Mouse (Mus musculus) CD4-positive, CD25-positive, alpha-beta regulatory T cell, adult 4 months (primary cell): Measurements from ENCODE around the gene Ccdc22. TPM values are rescaled to one million over a fixed set of nuclear protein-coding genes. Genes with fewer than 3 reads are reported as not detected.

ENCODE experiments used
- ATAC-seq: one replicate; pipeline ENCODE4 v1.8.0; 2017
- polyA plus RNA-seq, 2 experiments: library from polyadenylated mRNA; unstranded; fragments of 100-300 nt; shearing (Covaris generic); gene quantifications; one replicate each; pipeline ENCODE4 v1.2.1; 2017

Gene Ccdc22
- polyA plus RNA-seq, 2 experiments from 2014 or later = 14.0 to 27.4 TPM

DNA sequence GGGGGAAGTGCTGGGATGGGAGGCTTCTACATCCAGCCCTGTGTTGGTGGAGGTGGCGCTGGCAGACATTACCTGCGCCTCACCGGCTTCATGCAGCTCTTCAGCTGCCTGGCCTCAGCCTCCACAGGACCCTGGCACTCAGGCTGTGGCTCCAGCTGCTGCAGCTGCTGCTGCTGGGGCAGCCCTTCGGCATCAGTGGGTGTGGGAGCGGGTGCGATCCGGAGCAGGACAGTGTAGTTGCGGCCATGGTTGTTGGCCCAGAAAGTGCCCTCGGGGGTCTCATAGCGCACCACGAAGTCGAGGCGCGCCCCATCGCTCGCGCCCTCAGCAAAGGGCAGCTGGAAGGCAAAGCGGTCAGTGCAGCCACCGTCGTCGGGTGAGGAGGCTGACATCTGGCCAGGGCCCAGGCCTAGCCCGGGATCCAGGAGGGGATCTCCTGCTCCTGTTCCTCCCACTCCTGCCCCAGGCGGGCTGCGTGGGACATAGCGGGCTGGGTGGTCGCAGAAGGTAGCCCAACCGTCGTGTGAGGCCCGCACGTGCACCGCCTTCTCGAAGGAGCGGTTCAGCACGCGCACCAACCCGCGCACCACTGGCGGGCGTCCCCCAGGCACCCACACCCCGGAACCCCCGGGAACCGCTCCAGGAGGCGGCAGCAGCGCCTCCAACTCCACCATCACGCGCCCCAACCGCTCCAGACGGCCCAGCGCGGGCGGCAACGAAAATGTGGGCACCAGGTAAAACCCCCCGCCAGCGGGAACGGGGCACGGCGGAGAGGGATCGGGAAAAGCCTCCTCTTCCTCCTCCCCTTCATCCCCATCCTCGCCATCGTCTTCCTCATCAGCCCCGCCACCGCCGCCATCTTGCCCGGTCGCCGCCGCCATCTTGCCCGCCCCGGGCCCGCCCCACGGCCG, 31.9 kb downstream of the Ccdc22 start, which contains the start of gene Foxp3:
TSS of gene Foxp3 (plus strand) at position 469 of the 911 bp plus-strand sequence.
- no peak for ATAC-seq

- ATAC-seq = peak; percentile 19
Measured at GRCm38 (mm10) chrX:7572466-7572865, 32.9 kb downstream of the Ccdc22 start.

- no peak for ATAC-seq
Measured at GRCm38 (mm10) chrX:7571565-7572136, 33.7 kb downstream of the Ccdc22 start.

DNA sequence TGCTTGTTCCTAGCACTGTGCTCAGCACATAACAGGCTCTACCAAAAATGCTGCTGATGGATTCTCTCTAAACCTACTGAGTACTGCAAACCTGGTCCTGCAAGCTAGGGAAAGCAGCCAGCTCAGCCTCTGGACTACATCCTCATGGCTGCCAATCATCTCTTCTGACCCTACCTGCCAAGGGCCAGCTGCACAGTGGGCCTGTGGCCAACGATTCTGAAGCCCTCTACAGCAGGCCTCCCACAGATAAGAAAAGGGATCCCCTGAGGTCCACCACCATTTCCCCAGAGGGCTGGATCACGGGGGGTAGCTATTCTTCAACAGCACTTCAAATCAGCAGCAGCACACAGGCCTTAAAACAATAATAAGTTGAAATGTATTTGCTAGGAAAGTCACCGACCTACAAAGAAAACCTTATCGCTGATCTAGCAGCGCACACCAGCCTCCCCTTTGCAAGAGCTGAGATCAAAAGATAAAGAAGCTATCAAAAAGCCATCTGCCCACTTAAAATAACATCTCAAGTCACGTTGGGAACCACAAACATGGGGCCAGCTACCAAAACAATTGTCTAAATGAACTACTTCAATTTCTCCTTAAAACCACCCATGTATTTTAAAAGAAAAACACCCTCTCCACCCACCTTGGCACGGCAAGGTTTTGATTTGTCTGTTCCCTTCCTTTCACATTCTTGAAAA, 34.7 kb downstream of the Ccdc22 start:
- peak; percentile 6 for ATAC-seq

DNA sequence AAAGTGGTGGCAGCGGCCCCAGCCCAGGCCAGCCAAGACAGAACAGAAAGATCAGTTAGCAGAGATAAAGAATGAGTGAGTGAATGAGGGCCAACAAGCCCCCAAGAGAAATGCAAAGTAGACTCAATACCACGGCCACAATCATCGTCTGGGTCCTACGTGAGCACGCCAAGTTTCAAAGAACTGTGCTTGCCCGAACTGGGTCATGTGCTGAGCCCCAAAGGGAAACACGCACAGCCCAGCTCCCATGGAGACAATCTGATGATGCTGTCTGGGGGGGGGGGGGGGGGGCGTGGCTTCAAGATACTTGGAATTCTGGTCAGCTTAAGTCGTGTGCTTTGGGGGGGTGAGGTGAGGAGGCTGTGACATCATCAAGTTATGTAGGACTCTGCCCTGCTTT, 37.8 kb downstream of the Ccdc22 start:
- ATAC-seq = peak; percentile 23

- ATAC-seq = peak; percentile 64
Measured at GRCm38 (mm10) chrX:7566352-7566751, 39.0 kb downstream of the Ccdc22 start.

DNA sequence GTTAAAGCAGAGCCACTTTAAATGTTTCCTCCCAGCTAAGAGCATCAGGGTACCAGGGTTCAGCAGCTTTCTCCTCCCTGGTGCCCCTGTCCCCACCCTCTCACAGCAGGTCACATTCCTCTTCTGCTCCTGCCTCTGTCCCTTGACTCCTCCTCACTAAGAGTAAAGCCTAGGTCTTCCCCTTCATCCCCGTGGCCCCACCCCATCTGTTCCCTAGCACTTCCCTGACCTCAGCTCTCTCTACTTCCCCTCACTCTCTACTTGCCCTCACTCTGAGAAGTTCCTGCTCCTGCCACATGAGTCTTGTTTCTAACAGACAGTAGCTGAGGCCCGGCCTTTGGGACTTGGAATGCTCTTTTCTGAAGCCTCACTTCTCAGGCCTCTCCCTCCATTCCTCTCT, 42.2 kb downstream of the Ccdc22 start:
- no peak for ATAC-seq

- ATAC-seq = no peak
Measured at GRCm38 (mm10) chrX:7553474-7553873, 51.8 kb downstream of the Ccdc22 start.

Other genes with a start within 250 kb of the Ccdc22 start
- under 1 TPM; 0.27 to 0.48 TPM for gene Usp27x, start 229.7 kb downstream of the Ccdc22 start, polyA plus RNA-seq
- gene Foxp3, start 31.9 kb downstream of the Ccdc22 start, polyA plus RNA-seq = 10 to 100 TPM; 48.7 to 55.3 TPM
- 1 to 10 TPM; 3.4 to 9.2 TPM for gene Ppp1r3f, start 31.2 kb downstream of the Ccdc22 start, polyA plus RNA-seq
- gene Cacna1f, start 1.6 kb upstream of the Ccdc22 start, polyA plus RNA-seq = not detected
- gene Syp, start 33.0 kb upstream of the Ccdc22 start, polyA plus RNA-seq = 1 to 10 TPM; 9.3 TPM
- gene Prickle3, start 51.7 kb upstream of the Ccdc22 start, polyA plus RNA-seq = 1 to 10 TPM; 8.3 to 9.4 TPM
- gene Plp2, start 65.9 kb upstream of the Ccdc22 start, polyA plus RNA-seq = 100 to 1,000 TPM; 147 to 155 TPM
- gene Magix, start 75.7 kb upstream of the Ccdc22 start, polyA plus RNA-seq = not detected
- 10 to 100 TPM; 50.8 to 69.7 TPM for gene Gpkow, start 91.6 kb upstream of the Ccdc22 start, polyA plus RNA-seq
- gene Wdr45, start 108.8 kb upstream of the Ccdc22 start, polyA plus RNA-seq = 10 to 100 TPM; 42.8 to 76.1 TPM
- 1 to 10 TPM in 1 of 2 experiments, not detected in 1; 1.0 TPM for gene Gm45208, start 116.7 kb upstream of the Ccdc22 start, polyA plus RNA-seq
- 10 to 100 TPM; 33.9 to 40.0 TPM for gene Praf2, start 122.9 kb upstream of the Ccdc22 start, polyA plus RNA-seq
- under 1 TPM; 0.20 to 0.52 TPM for gene Ccdc120, start 145.4 kb upstream of the Ccdc22 start, polyA plus RNA-seq
- 10 to 100 TPM in 1 of 2 experiments, 1 to 10 TPM in 1; 8.5 to 14.4 TPM for gene Tfe3, start 157.0 kb upstream of the Ccdc22 start, polyA plus RNA-seq
- gene Gripap1, start 184.2 kb upstream of the Ccdc22 start, polyA plus RNA-seq = 10 to 100 TPM; 58.7 to 98.2 TPM
- gene Kcnd1, start 216.8 kb upstream of the Ccdc22 start, polyA plus RNA-seq = under 1 TPM; 0.63 to 0.72 TPM
- gene Otud5, start 235.8 kb upstream of the Ccdc22 start, polyA plus RNA-seq = 10 to 100 TPM; 13.7 to 28.6 TPM